Mouse (Mus musculus) small intestine, adult 2 months (tissue): ENCODE data around the gene Gsap. TPM values are rescaled to one million over a fixed set of nuclear protein-coding genes. Genes with fewer than 3 reads are reported as not detected.

Experiments
- H3K27ac ChIP-seq: fragments of 200-500 bp; 2 replicates; pipeline ENCODE4 v1.5.1; 2012; ENCODE audit warnings: low read depth, low read length, control low read depth, inconsistent platforms; ENCODE audit not compliant: insufficient read depth
- H3K27me3 ChIP-seq: fragments of 200-500 bp; 2 replicates; pipeline ENCODE4 v1.6.1; 2012; ENCODE audit warnings: mild to moderate bottlenecking, moderate library complexity, low read length, inconsistent platforms; ENCODE audit not compliant: control insufficient read depth, insufficient read depth
- H3K36me3 ChIP-seq: fragments of 200-500 bp; 2 replicates; pipeline ENCODE4 v1.6.1; 2012; ENCODE audit warnings: mild to moderate bottlenecking, low read length, control low read depth, inconsistent platforms; ENCODE audit not compliant: control insufficient read depth, insufficient read depth
- H3K4me1 ChIP-seq: fragments of 200-500 bp; 2 replicates; pipeline ENCODE4 v1.6.1; 2012; ENCODE audit warnings: low read length, inconsistent platforms, mixed read lengths; ENCODE audit not compliant: control insufficient read depth, insufficient read depth, insufficient read length
- H3K4me3 ChIP-seq: fragments of 200-500 bp; 2 replicates; pipeline ENCODE4 v1.5.1; 2012; ENCODE audit warnings: low read depth, mild to moderate bottlenecking, control low read depth, inconsistent platforms, low read length, moderate library complexity
- CTCF ChIP-seq: fragments of 200-500 bp; IDR thresholded peaks from 2 replicates; pipeline ENCODE4 v1.5.1; 2012; ENCODE audit warnings: low read depth, mild to moderate bottlenecking, control low read depth, inconsistent platforms, low read length, moderate library complexity, mixed read lengths; ENCODE audit not compliant: insufficient replicate concordance, insufficient read length; ENCODE audit errors: extremely low read depth
- POLR2A ChIP-seq: fragments of 200-500 bp; IDR thresholded peaks from 2 replicates; pipeline ENCODE4 v1.6.1; 2012; ENCODE audit warnings: low read depth, mild to moderate bottlenecking, control low read depth, inconsistent platforms, low read length, moderate library complexity
- WGBS: fragments of 180-500 bp; shearing (Covaris S2); methylation state at CpG from one replicate; pipeline ENCODE4 v1.1.7; 2018; 5-methylcytosine and 5-hydroxymethylcytosine counted together
- polyA plus RNA-seq: library from polyadenylated mRNA; depleted of rRNA; stranded (reverse); fragments of >200 nt; gene quantifications from 2 replicates; pipeline ENCODE4 v1.2.3, GENCODE M21; 2012

Gsap gene
- polyA plus RNA-seq, 1 experiment = 0.68 TPM

DNA sequence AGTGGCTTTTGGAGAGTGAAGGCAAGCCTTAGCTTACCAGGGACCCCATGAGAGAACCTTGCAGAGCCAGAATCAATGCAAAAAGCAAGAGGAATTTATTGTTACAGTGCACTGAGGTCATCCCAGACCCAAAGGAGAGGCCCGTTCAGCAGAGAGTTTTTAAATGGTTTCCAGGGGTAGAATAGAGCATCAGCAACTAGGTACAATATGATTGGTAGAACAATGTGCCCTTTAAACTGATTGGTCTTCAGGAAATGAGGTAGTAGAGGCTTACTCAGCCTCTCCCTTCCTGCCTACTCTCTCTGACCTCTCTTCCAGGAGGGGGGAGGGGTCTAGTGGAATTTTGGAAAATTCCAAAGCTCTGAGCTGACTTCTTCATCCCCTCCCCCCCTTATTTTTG is 59.2 kb downstream of the Gsap start:
- TF ChIP-seq CTCF = no peak
- no peak for TF ChIP-seq POLR2A
- no peak overlapping the region for H3K4me3 ChIP-seq
- WGBS = 79% methylated on average over 1 of the region's 1 CpGs

GRCm38 (mm10) chr5:21246794-21247193 is 60.7 kb downstream of the Gsap start:
- no peaks in the 10 kb centered on the region for H3K36me3 ChIP-seq
- H3K27me3 ChIP-seq = no peaks in the 10 kb centered on the region

More for the DNA sequence above, 59.2 kb downstream of the Gsap start:
- Histone ChIP-seq H3K27ac (no peak overlapping the region), H3K36me3 (no peaks in the 10 kb centered on the region), H3K4me1 (no peaks in the 10 kb centered on the region), H3K27me3 (no peaks in the 10 kb centered on the region)

GRCm38 (mm10) chr5:21247916-21248315 is 61.9 kb downstream of the Gsap start:
- Histone ChIP-seq H3K27ac (no peak overlapping the region), H3K27me3 (no peaks in the 10 kb centered on the region), H3K36me3 (no peaks in the 10 kb centered on the region), H3K4me1 (no peaks in the 10 kb centered on the region), H3K4me3 (no peak overlapping the region)
- WGBS = 69% methylated on average over 2 of the region's 2 CpGs
- TF ChIP-seq POLR2A (no peak), CTCF (no peak)

More at GRCm38 (mm10) chr5:21246794-21247193, 60.7 kb downstream of the Gsap start:
- Histone ChIP-seq H3K4me3 (no peak overlapping the region), H3K27ac (no peak overlapping the region), H3K4me1 (no peaks in the 10 kb centered on the region)
- TF ChIP-seq POLR2A (no peak), CTCF (no peak)
- WGBS = 76% methylated on average over 6 of the region's 6 CpGs

DNA sequence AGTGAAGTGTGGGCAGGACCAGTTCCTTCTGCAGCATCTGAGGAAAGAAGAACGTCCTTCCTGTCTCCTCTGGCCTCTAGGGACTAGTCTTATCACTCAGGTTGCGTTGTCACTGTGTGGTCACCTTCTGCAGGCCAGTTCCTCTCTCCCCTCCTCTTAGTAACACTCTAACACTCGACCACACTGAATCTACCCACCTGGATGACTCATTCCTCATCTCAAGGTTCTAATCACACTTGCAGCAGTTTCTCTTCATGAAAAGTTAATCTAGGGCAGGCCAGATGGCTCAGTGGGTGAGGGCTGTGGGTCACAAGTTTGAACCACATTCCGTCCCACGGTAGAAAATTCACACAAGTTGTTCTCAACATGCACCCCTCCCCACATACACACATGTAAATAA is 62.8 kb downstream of the Gsap start:
- no peaks in the 10 kb centered on the region for H3K4me1 ChIP-seq
- no peaks in the 10 kb centered on the region for H3K36me3 ChIP-seq
- no peak overlapping the region for H3K4me3 ChIP-seq
- 58% methylated on average over 5 of the region's 5 CpGs for WGBS
- H3K27ac ChIP-seq = no peak overlapping the region
- H3K27me3 ChIP-seq = no peaks in the 10 kb centered on the region
- TF ChIP-seq CTCF (no peak), POLR2A (no peak)

GRCm38 (mm10) chr5:21254731-21255525 is 68.9 kb downstream of the Gsap start:
- WGBS = 86% methylated on average over 12 of the region's 12 CpGs
- Histone ChIP-seq H3K36me3 (no peaks in the 10 kb centered on the region), H3K27me3 (no peaks in the 10 kb centered on the region), H3K27ac (no peak overlapping the region), H3K4me3 (no peak overlapping the region), H3K4me1 (0 out of 2 replicates have a peak, but pooled peaks cover 2% of the 10 kb centered on the region)
- TF ChIP-seq CTCF (no peak), POLR2A (no peak)

- no peak overlapping the region for H3K27ac ChIP-seq
- TF ChIP-seq CTCF (no peak), POLR2A (no peak)
These were observed 69.6 kb downstream of the Gsap start for GRCm38 (mm10) chr5:21255551-21256132.

DNA sequence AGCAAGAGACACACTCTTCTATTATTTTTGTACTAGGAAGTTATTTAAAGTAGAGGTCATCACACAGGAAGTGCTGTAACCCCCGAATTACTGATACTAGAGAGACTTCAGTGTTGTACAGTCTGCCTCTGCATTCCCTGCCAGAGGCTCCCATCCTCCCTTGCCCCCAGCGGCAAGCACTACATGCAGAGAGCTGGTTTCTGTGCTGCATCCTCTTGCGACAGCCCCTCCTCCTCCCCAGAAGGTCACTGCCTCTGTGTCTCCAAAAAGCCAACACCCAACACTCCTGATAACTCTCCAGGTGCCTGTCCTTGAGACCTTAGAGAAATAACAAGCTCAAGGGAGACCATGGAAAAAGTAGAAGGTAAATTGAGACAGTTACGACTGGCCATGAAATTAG is 71.1 kb downstream of the Gsap start:
- TF ChIP-seq CTCF = no peak
- no peak for TF ChIP-seq POLR2A
- WGBS = 63% methylated on average over 4 of the region's 4 CpGs
- Histone ChIP-seq H3K36me3 (no peaks in the 10 kb centered on the region), H3K27ac (no peak overlapping the region), H3K4me1 (0 out of 2 replicates have a peak, but pooled peaks cover 2% of the 10 kb centered on the region), H3K27me3 (no peaks in the 10 kb centered on the region), H3K4me3 (no peak overlapping the region)

More at GRCm38 (mm10) chr5:21255551-21256132, 69.6 kb downstream of the Gsap start:
- Histone ChIP-seq H3K4me1 (0 out of 2 replicates have a peak, but pooled peaks cover 2% of the 10 kb centered on the region), H3K36me3 (no peaks in the 10 kb centered on the region), H3K4me3 (no peak overlapping the region), H3K27me3 (no peaks in the 10 kb centered on the region)
- WGBS = 68% methylated on average over 5 of the region's 5 CpGs
